Mouse (Mus musculus) CH12.LX (cell line): ENCODE results near the gene Kcnip4. TPM values are rescaled to one million over a fixed set of nuclear protein-coding genes. Genes with fewer than 3 reads are reported as not detected.

Source experiments
- DNase-seq: peaks from one replicate; pipeline ENCODE4 v3.0.0-alpha.2; 2013; ENCODE audit errors: extremely low read depth
- H3K27ac ChIP-seq: 2 replicates; pipeline ENCODE4 v1.5.1; 2012; ENCODE audit warnings: low read depth, mild to moderate bottlenecking, control low read depth, moderate library complexity; ENCODE audit not compliant: insufficient read depth
- H3K27me3 ChIP-seq: replicated peaks from 2 replicates; pipeline ENCODE3; 2012; ENCODE audit warnings: inconsistent platforms
- H3K36me3 ChIP-seq, 2 experiments: replicated peaks in 1 of 2; 2 replicates each; pipeline versions ENCODE3 to v1.6.1; 2012; ENCODE audit warnings: inconsistent platforms in 1 of 2, low read length in 1 of 2, mild to moderate bottlenecking in 1 of 2, mixed read lengths in 1 of 2, moderate library complexity in 1 of 2; ENCODE audit not compliant: control insufficient read depth in 1 of 2, insufficient read depth in 1 of 2
- H3K4me1 ChIP-seq, 2 experiments: 2 replicates each; pipeline ENCODE4 v1.6.1; 2012; ENCODE audit warnings: inconsistent platforms in 1 of 2, moderate library complexity in 1 of 2; ENCODE audit not compliant: insufficient read depth in 2 of 2, control insufficient read depth in 1 of 2
- H3K4me2 ChIP-seq: 2 replicates; pipeline ENCODE4 v1.6.1; 2012; ENCODE audit warnings: low read depth, mild to moderate bottlenecking, control low read depth; ENCODE audit not compliant: poor library complexity, insufficient read depth, severe bottlenecking
- H3K4me3 ChIP-seq, 3 experiments: fragments of 150-350 bp in 1 of 3; sonication (generic) in 1 of 3; replicated peaks in 1 of 3; 2 replicates each; pipeline versions ENCODE3 to v1.5.1; 2011 to 2012; ENCODE audit warnings: low read depth in 2 of 3, low read length in 2 of 3, mild to moderate bottlenecking in 2 of 3, moderate library complexity in 2 of 3, control low read depth in 1 of 3, improper control_type of control experiment in 1 of 3, inconsistent platforms in 1 of 3, mixed read lengths in 1 of 3; ENCODE audit not compliant: poor library complexity in 1 of 3
- H3K79me2 ChIP-seq: replicated peaks from 2 replicates; pipeline ENCODE4 v1.6.1; 2012; ENCODE audit warnings: mild to moderate bottlenecking, moderate library complexity; ENCODE audit not compliant: control insufficient read depth, poor library complexity, insufficient read depth, severe bottlenecking; ENCODE audit errors: extremely low read depth
- H3K9ac ChIP-seq: 2 replicates; pipeline ENCODE4 v1.6.1; 2012; ENCODE audit warnings: low read depth, mild to moderate bottlenecking, control low read depth, moderate library complexity; ENCODE audit not compliant: insufficient read depth
- H3K9me3 ChIP-seq: replicated peaks from 2 replicates; pipeline ENCODE3; 2012; ENCODE audit warnings: low read length, inconsistent platforms, mixed read lengths
- CHD1 ChIP-seq: IDR thresholded peaks from 2 replicates; pipeline ENCODE4 v1.6.1; 2012; ENCODE audit warnings: low read depth, low read length, improper control_type of control experiment, inconsistent platforms
- ELF1 ChIP-seq: IDR thresholded peaks from 2 replicates; pipeline ENCODE4 v1.6.1; 2014; ENCODE audit warnings: low read depth, mild to moderate bottlenecking, inconsistent platforms, low read length, improper control_type of control experiment
- EP300 ChIP-seq: IDR thresholded peaks from 2 replicates; pipeline ENCODE4 v1.6.1; 2011; ENCODE audit warnings: low read length, improper control_type of control experiment
- GABPA ChIP-seq: IDR thresholded peaks from 2 replicates; pipeline ENCODE4 v1.6.1; 2012; ENCODE audit warnings: low read depth, low read length, improper control_type of control experiment, inconsistent platforms; ENCODE audit not compliant: insufficient replicate concordance
- IRF4 ChIP-seq: IDR thresholded peaks from 2 replicates; pipeline ENCODE4 v1.6.1; 2014; ENCODE audit warnings: low read depth, mild to moderate bottlenecking, inconsistent platforms, low read length, improper control_type of control experiment
- JUN ChIP-seq: IDR thresholded peaks from 2 replicates; pipeline ENCODE4 v1.6.1; 2011; ENCODE audit warnings: low read depth, mild to moderate bottlenecking, low read length, improper control_type of control experiment, moderate library complexity; ENCODE audit not compliant: insufficient read depth
- JUND ChIP-seq: conservative IDR thresholded peaks from 2 replicates; pipeline ENCODE4 v1.6.1; 2011; ENCODE audit warnings: low read depth, low read length, improper control_type of control experiment
- KAT2A ChIP-seq: IDR thresholded peaks from 2 replicates; pipeline ENCODE4 v1.6.1; 2012; ENCODE audit warnings: low read length, improper control_type of control experiment, inconsistent platforms; ENCODE audit not compliant: insufficient replicate concordance
- MAFK ChIP-seq: IDR thresholded peaks from 2 replicates; pipeline ENCODE4 v1.6.1; 2011; ENCODE audit warnings: low read length, improper control_type of control experiment; ENCODE audit not compliant: insufficient replicate concordance
- MAX ChIP-seq: IDR thresholded peaks from 2 replicates; pipeline ENCODE4 v1.6.1; 2011; ENCODE audit warnings: low read length, improper control_type of control experiment
- MYC ChIP-seq: IDR thresholded peaks from 2 replicates; pipeline ENCODE4 v1.6.1; 2011; ENCODE audit warnings: low read depth, mild to moderate bottlenecking, improper control_type of control experiment, low read length
- NELFE ChIP-seq: IDR thresholded peaks from 2 replicates; pipeline ENCODE4 v1.6.1; 2011; ENCODE audit warnings: low read depth, low read length, improper control_type of control experiment
- PAX5 ChIP-seq: IDR thresholded peaks from 2 replicates; pipeline ENCODE4 v1.6.1; 2012; ENCODE audit warnings: low read length, inconsistent platforms, mixed read lengths
- POLR2AphosphoS2 ChIP-seq: IDR thresholded peaks from 2 replicates; pipeline ENCODE4 v1.6.1; 2011; ENCODE audit warnings: low read depth, low read length, improper control_type of control experiment
- RCOR1 ChIP-seq: conservative IDR thresholded peaks from 2 replicates; pipeline ENCODE4 v1.6.1; 2012; ENCODE audit warnings: low read depth, mild to moderate bottlenecking, inconsistent platforms, low read length, improper control_type of control experiment
- TCF12 ChIP-seq: IDR thresholded peaks from 2 replicates; pipeline ENCODE4 v1.6.1; 2014; ENCODE audit warnings: low read depth, mild to moderate bottlenecking, inconsistent platforms, low read length, improper control_type of control experiment
- USF2 ChIP-seq: conservative IDR thresholded peaks from 2 replicates; pipeline ENCODE4 v1.6.1; 2011; ENCODE audit warnings: low read depth, low read length, improper control_type of control experiment
- ZMIZ1 ChIP-seq: IDR thresholded peaks from 2 replicates; pipeline ENCODE4 v1.6.1; 2012; ENCODE audit warnings: low read depth, mild to moderate bottlenecking, inconsistent platforms, low read length, improper control_type of control experiment
- dilution Hi-C: fragments of 300-500 bp; cut with MboI; formaldehyde crosslinking; loops from 2 replicates; pipeline ENCODE4 v1.14.3; 2020; ENCODE audit warnings: low sequenced_read_pairs; ENCODE audit not compliant: extremely low pct_unique_long_range_greater_than_20kb, extremely low pct_ligation_motif_present
- in situ Hi-C: fragments of 300-500 bp; cut with MboI; formaldehyde crosslinking; loops from 3 replicates; pipeline ENCODE4 v1.14.3; 2019; ENCODE audit warnings: low sequenced_read_pairs, low pct_ligation_motif_present, low pct_unique_long_range_greater_than_20kb, mixed read lengths
- polyA plus RNA-seq: library from polyadenylated mRNA; unstranded; fragments of >175 nt; gene quantifications from 2 replicates; pipeline ENCODE4 v1.2.1, GENCODE M21; 2012; ENCODE audit warnings: low read depth; ENCODE audit not compliant: insufficient read length
- total RNA-seq, 2 experiments: library from RNA; depleted of rRNA; stranded (reverse); fragments of 300-350 nt in 1 of 2; fragments of >200 nt in 1 of 2; gene quantifications; 2 replicates each; pipeline ENCODE4 v1.2.3; 2012 to 2014

Gene Kcnip4
- total and polyA plus RNA-seq, 3 experiments, result 0.80 TPM; not detected in 2

GRCm38 (mm10) chr5:49292421-49292820 lies 232.3 kb downstream of the Kcnip4 start:
- DNase-seq, result no peak
- dilution Hi-C loops (no loop called here), in situ Hi-C loops (no loop called here)
- H3K4me1 ChIP-seq, result no peaks in the 10 kb centered on the region
- peaks cover 22% of the 10 kb centered on the region for H3K9me3 ChIP-seq
- no peaks in the 10 kb centered on the region for H3K79me2 ChIP-seq
- no peak overlapping the region for H3K9ac ChIP-seq
- H3K36me3 ChIP-seq, result no peaks in the 10 kb centered on the region
- no peak overlapping the region for H3K27ac ChIP-seq
- H3K27me3 ChIP-seq, result no peaks in the 10 kb centered on the region
- no peak overlapping the region for H3K4me3 ChIP-seq
- TF ChIP-seq MAX (no peak), EP300 (no peak), JUND (no peak), POLR2AphosphoS2 (no peak), NELFE (no peak), PAX5 (no peak), USF2 (no peak), ELF1 (no peak), GABPA (no peak), RCOR1 (no peak), MAFK (no peak), IRF4 (no peak), CHD1 (no peak), ZMIZ1 (no peak), TCF12 (no peak)
- TF ChIP-seq, all 38 proteins: peak for 0
- no peak overlapping the region for H3K4me2 ChIP-seq

- Histone ChIP-seq H3K4me3 (no peak overlapping the region), H3K4me2 (no peak overlapping the region), H3K27ac (no peak overlapping the region), H3K4me1 (no peaks in the 10 kb centered on the region), H3K9ac (no peak overlapping the region), H3K27me3 (no peaks in the 10 kb centered on the region), H3K36me3 (no peaks in the 10 kb centered on the region), H3K9me3 (peaks cover 26% of the 10 kb centered on the region), H3K79me2 (no peaks in the 10 kb centered on the region)
- in situ Hi-C loops (no loop called here), dilution Hi-C loops (no loop called here)
- no peak for DNase-seq
- TF ChIP-seq MYC (no peak), ZMIZ1 (no peak), JUN (no peak), KAT2A (no peak), USF2 (no peak), GABPA (no peak), EP300 (no peak)
Observed at GRCm38 (mm10) chr5:49291801-49292200, 232.9 kb downstream of the Kcnip4 start.
